Mouse (Mus musculus) cortical plate, adult 2 months (tissue): ENCODE results near the gene Ip6k3.

ENCODE experiments used
- CTCF ChIP-seq: fragments of 200-500 bp; IDR thresholded peaks from 2 replicates; pipeline ENCODE4 v1.5.1; 2011; ENCODE audit warnings: mild to moderate bottlenecking, control low read depth, low read length; ENCODE audit not compliant: insufficient read depth; ENCODE audit errors: extremely low read depth
- POLR2A ChIP-seq: fragments of 200-500 bp; IDR thresholded peaks from 2 replicates; pipeline ENCODE4 v1.6.1; 2011; ENCODE audit warnings: mild to moderate bottlenecking, low read length, control low read depth; ENCODE audit not compliant: insufficient read depth; ENCODE audit errors: extremely low read depth

DNA sequence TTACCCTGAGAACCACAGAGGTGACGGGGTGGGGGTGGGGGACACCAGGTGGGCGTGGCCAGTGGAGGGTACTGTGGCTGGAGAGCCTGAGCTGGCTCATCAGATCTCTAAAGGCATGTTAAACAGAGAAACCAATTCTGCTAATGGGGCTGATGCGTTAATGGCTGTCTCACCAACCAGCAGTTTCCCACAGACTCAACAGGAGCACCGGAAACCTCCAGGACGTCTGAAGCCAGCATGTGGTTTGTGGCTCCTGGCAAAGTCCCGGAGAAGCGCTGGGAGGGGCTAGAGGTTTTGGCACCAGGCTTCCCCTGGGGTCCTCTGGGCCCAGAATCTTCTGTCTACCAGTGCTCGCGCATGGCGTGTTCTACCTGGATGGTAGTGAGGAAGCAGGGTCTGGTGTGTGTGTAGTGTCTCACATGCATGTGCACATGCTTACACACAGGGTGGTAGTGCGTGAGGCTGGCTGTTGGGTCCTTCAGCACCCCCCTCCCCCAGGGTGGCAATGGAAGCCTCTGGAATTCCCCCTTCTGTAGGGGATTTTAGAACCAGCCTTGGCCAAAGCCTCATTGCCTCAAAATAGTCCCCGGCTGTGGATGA lies 12.2 kb upstream of the Ip6k3 start:
- TF ChIP-seq POLR2A (no peak), CTCF (no peak)
